Mouse (Mus musculus): ENCODE measurements at regions not wholly inside any gene's neighbourhood (a gene's known extent, or its start where the extent isn't known, plus 50 kb on each side); places are given as distances from the start of the nearest gene placed in this dataset.

GRCm38 (mm10) chr7:129914871-129915270, 323.2 kb downstream of the Wdr11 start:
- TF ChIP-seq CTCF (IDR thresholded peaks at IDR 0.05; ENCODE audit: extremely low read depth, insufficient read depth, low read length): no peak
- TF ChIP-seq POLR2A (IDR thresholded peaks at IDR 0.05; ENCODE audit: extremely low read depth, insufficient read depth, low read length): no peak

All from cortical plate, adult 2 months (tissue).